Mouse (Mus musculus): ENCODE measurements around the gene Ddx31. TPM values are rescaled to one million over a fixed set of nuclear protein-coding genes. Genes with fewer than 3 reads are reported as not detected.
A peak's percentile ranks its signal among the peaks of the same experiment; 100 is the strongest.

The Ddx31 gene
- total RNA-seq, 2 experiments from 2014 or later: 4.8 to 5.0 TPM

GRCm38 (mm10) chr2:28836181-28836940 lies 3.8 kb upstream of the Ddx31 start:
- no peak for DNase-seq
- intact Hi-C loops (cut with DNase I): no loop called here
- H3K27ac ChIP-seq: no peak overlapping the region
- H3K4me3 ChIP-seq: no peak overlapping the region
- TF ChIP-seq CTCF (IDR thresholded peaks at IDR 0.05): no peak

- Histone ChIP-seq H3K4me3 (peak overlapping the region; percentile 96), H3K27ac (peak overlapping the region; percentile 97)
- intact Hi-C loops (cut with DNase I): loop anchor here (10.0 kb wide), 1 partner anchor 215 kb away; the partner anchor contains the start of gene Cfap77
- no peak for DNase-seq
- no peak for TF ChIP-seq CTCF (IDR thresholded peaks at IDR 0.05)
Measured at GRCm38 (mm10) chr2:28839501-28840221, 545 bp upstream of the Ddx31 start.

GRCm38 (mm10) chr2:28842042-28842441 lies 1.8 kb downstream of the Ddx31 start:
- DNase-seq: no peak
- Histone ChIP-seq H3K27ac (no peak overlapping the region), H3K4me3 (no peak overlapping the region)
- no peak for TF ChIP-seq CTCF (IDR thresholded peaks at IDR 0.05)
- intact Hi-C loops (cut with DNase I): loop anchor here (10.0 kb wide), 1 partner anchor 213 kb away; the partner anchor contains the start of gene Cfap77

- H3K27ac ChIP-seq: no peak overlapping the region
- TF ChIP-seq CTCF (IDR thresholded peaks at IDR 0.05): no peak
- intact Hi-C loops (cut with DNase I): loop anchor here (10.0 kb wide), 1 partner anchor 206 kb away; the partner anchor contains the start of gene Cfap77
- H3K4me3 ChIP-seq: no peak overlapping the region
- no peak for DNase-seq
Measured at GRCm38 (mm10) chr2:28848879-28849278, 8.7 kb downstream of the Ddx31 start.

GRCm38 (mm10) chr2:28852594-28852993 lies 12.4 kb downstream of the Ddx31 start:
- Histone ChIP-seq H3K27ac (no peak overlapping the region), H3K4me3 (no peak overlapping the region)
- TF ChIP-seq CTCF (IDR thresholded peaks at IDR 0.05): no peak
- DNase-seq: no peak
- intact Hi-C loops (cut with DNase I): no loop called here

- no peak overlapping the region for H3K4me3 ChIP-seq
- no peak overlapping the region for H3K27ac ChIP-seq
- intact Hi-C loops (cut with DNase I): no loop called here
- DNase-seq: no peak
- TF ChIP-seq CTCF (IDR thresholded peaks at IDR 0.05): peak; percentile 9; the same call in 1 of the 2 replicates
Measured at GRCm38 (mm10) chr2:28855773-28856172, 15.6 kb downstream of the Ddx31 start.

GRCm38 (mm10) chr2:28859303-28859702 lies 19.1 kb downstream of the Ddx31 start:
- DNase-seq: no peak
- intact Hi-C loops (cut with DNase I): no loop called here
- Histone ChIP-seq H3K4me3 (no peak overlapping the region), H3K27ac (no peak overlapping the region)
- no peak for TF ChIP-seq CTCF (IDR thresholded peaks at IDR 0.05)

GRCm38 (mm10) chr2:28860678-28861423 lies 20.6 kb downstream of the Ddx31 start:
- no peak overlapping the region for H3K27ac ChIP-seq
- H3K4me3 ChIP-seq: no peak overlapping the region
- TF ChIP-seq CTCF (IDR thresholded peaks at IDR 0.05): no peak
- no peak for DNase-seq
- intact Hi-C loops (cut with DNase I): no loop called here

- intact Hi-C loops (cut with DNase I): no loop called here
Measured at GRCm38 (mm10) chr2:28863857-28864256, 23.7 kb downstream of the Ddx31 start.

GRCm38 (mm10) chr2:28867495-28867894 lies 27.3 kb downstream of the Ddx31 start:
- Histone ChIP-seq H3K4me3 (no peak overlapping the region), H3K27ac (no peak overlapping the region)
- DNase-seq: no peak
- intact Hi-C loops (cut with DNase I): no loop called here
- no peak for TF ChIP-seq CTCF (IDR thresholded peaks at IDR 0.05)

More at GRCm38 (mm10) chr2:28863857-28864256, 23.7 kb downstream of the Ddx31 start:
- Histone ChIP-seq H3K4me3 (no peak overlapping the region), H3K27ac (no peak overlapping the region)
- DNase-seq: no peak
- 0 out of 2 replicates have a peak, but pooled peaks have one; percentile 3 for TF ChIP-seq CTCF (IDR thresholded peaks at IDR 0.05)

- intact Hi-C loops (cut with DNase I): no loop called here
- no peak for TF ChIP-seq CTCF (IDR thresholded peaks at IDR 0.05)
- Histone ChIP-seq H3K4me3 (no peak overlapping the region), H3K27ac (no peak overlapping the region)
- DNase-seq: no peak
Measured at GRCm38 (mm10) chr2:28875554-28875953, 35.3 kb downstream of the Ddx31 start.

GRCm38 (mm10) chr2:28881275-28881674 lies 41.1 kb downstream of the Ddx31 start:
- no peak for TF ChIP-seq CTCF (IDR thresholded peaks at IDR 0.05)
- no peak for DNase-seq
- H3K4me3 ChIP-seq: no peak overlapping the region
- intact Hi-C loops (cut with DNase I): no loop called here
- H3K27ac ChIP-seq: no peak overlapping the region
